Mouse (Mus musculus) embryonic fibroblast, embryonic 13.5 days (primary cell): ENCODE measurements at regions not wholly inside any gene's neighbourhood (a gene's known extent, or its start where the extent isn't known, plus 50 kb on each side); places are given as distances from the start of the nearest gene placed in this dataset.

Experiments used
- CTCF ChIP-seq: IDR thresholded peaks from 2 replicates; pipeline ENCODE4 v1.5.1; 2011; ENCODE audit warnings: mild to moderate bottlenecking, control low read depth, low read length, moderate library complexity, borderline replicate concordance; ENCODE audit not compliant: insufficient read depth
- POLR2A ChIP-seq: IDR thresholded peaks from 2 replicates; pipeline ENCODE4 v1.6.1; 2011; ENCODE audit warnings: low read depth, mild to moderate bottlenecking, control low read depth, low read length, moderate library complexity

GRCm38 (mm10) chr15:74329221-74329620 is 306.9 kb downstream of the Mroh4 start:
- TF ChIP-seq CTCF (no peak), POLR2A (no peak)
